Mouse (Mus musculus) frontal cortex, postnatal 14 days (tissue): Measurements from ENCODE around the gene Mrpl43.
"Not testable (repeated sequence)": the region's sequence is repeated elsewhere in the genome, so short reads cannot be mapped to it uniquely, and the experiment has no call there.

Experiments used
- DNase-seq, 2 experiments: peaks; one replicate each; pipeline ENCODE4 v3.0.0; 2022; ENCODE audit warnings: low spot score in 2 of 2

The Mrpl43 gene

GRCm38 (mm10) chr19:45005957-45006712, at the start of gene Mrpl43:
Gene Mrpl43 (minus strand): TSS chr19:45006442.
- peak; percentile 92 to 95 for DNase-seq

GRCm38 (mm10) chr19:45054892-45055690, 48.8 kb upstream of the Mrpl43 start:
- DNase-seq, result no peak

GRCm38 (mm10) chr19:45053451-45053850, 47.2 kb upstream of the Mrpl43 start:
- DNase-seq, result no peak

- DNase-seq, result no peak
Measured at GRCm38 (mm10) chr19:45049523-45049922, 43.3 kb upstream of the Mrpl43 start.

GRCm38 (mm10) chr19:45048644-45049365, 42.6 kb upstream of the Mrpl43 start:
- no peak for DNase-seq

GRCm38 (mm10) chr19:45047935-45048643, 41.8 kb upstream of the Mrpl43 start:
- DNase-seq, result peak; percentile 60 to 83

- DNase-seq, result peak; percentile 90
Measured at GRCm38 (mm10) chr19:45047417-45047934, 41.2 kb upstream of the Mrpl43 start, which contains the start of gene Sfxn3. Gene Sfxn3 (plus strand): TSS chr19:45047503.

GRCm38 (mm10) chr19:45046523-45047321, 40.5 kb upstream of the Mrpl43 start:
- peak; percentile 69 to 80 for DNase-seq

GRCm38 (mm10) chr19:45045651-45046050, 39.4 kb upstream of the Mrpl43 start, which contains the start of gene Pdzd7:
Gene Pdzd7 (minus strand): TSS chr19:45045717.
- no peak for DNase-seq

- DNase-seq, result no peak
Measured at GRCm38 (mm10) chr19:45045236-45045635, 39.0 kb upstream of the Mrpl43 start.

- DNase-seq, result no peak
Measured at GRCm38 (mm10) chr19:45044389-45044927, 38.2 kb upstream of the Mrpl43 start.

GRCm38 (mm10) chr19:45040214-45040613, 34.0 kb upstream of the Mrpl43 start:
- DNase-seq, result no peak

GRCm38 (mm10) chr19:45038198-45038597, 32.0 kb upstream of the Mrpl43 start:
- DNase-seq, result not testable (repeated sequence)

- DNase-seq, result no peak
Measured at GRCm38 (mm10) chr19:45036867-45037266, 30.6 kb upstream of the Mrpl43 start.

- DNase-seq, result no peak
Measured at GRCm38 (mm10) chr19:45032570-45033332, 26.5 kb upstream of the Mrpl43 start.

- peak; percentile 53 to 74 for DNase-seq
Measured at GRCm38 (mm10) chr19:45031780-45032179, 25.5 kb upstream of the Mrpl43 start.

- DNase-seq, result peak; percentile 64 to 65
Measured at GRCm38 (mm10) chr19:45030746-45031693, 24.8 kb upstream of the Mrpl43 start.

- DNase-seq, result peak in 1 of 2 experiments; percentile 28
Measured at GRCm38 (mm10) chr19:45030111-45030510, 23.9 kb upstream of the Mrpl43 start.
